Mouse (Mus musculus) common myeloid progenitor, adult 5-6 weeks (primary cell): Measurements from ENCODE around the gene Rnf126. TPM values are rescaled to one million over a fixed set of nuclear protein-coding genes. Genes with fewer than 3 reads are reported as not detected.

Experiments used
- ATAC-seq: replicated peaks from 2 replicates; pipeline ENCODE4 v1.8.0; 2016; ENCODE audit warnings: low read depth, mild to moderate bottlenecking, moderate TSS enrichment, inconsistent platforms; ENCODE audit not compliant: poor library complexity, severe bottlenecking
- total RNA-seq: library from RNA; stranded (forward); fragments of 200-1000, 187-1606 nt; gene quantifications from 2 replicates; pipeline ENCODE4 v1.2.3, GENCODE M21; 2017

Gene Rnf126
- total RNA-seq, 1 experiment from 2014 or later: 21.0 TPM

DNA sequence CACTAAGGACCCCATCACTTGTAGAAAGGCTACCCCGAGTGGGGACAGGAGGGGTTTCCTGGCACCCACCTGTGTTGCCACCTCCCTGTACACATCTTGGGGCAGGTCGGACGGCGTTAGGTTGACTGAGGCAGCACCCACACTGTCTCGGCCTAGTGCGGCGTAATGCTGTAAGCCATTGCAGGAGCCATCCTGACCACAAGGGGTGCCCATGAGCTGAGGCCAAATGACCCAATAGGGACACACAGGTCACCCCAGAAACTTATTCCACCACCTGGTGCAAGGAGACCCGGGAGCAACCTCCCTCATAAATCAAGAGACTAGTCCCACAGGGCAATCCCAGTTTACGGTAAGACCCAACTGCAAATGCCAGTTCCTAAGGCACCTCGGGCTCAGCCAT is 28.5 kb downstream of the Rnf126 start:
- ATAC-seq: peak; percentile 58; the same call in 1 of the 2 replicates

DNA sequence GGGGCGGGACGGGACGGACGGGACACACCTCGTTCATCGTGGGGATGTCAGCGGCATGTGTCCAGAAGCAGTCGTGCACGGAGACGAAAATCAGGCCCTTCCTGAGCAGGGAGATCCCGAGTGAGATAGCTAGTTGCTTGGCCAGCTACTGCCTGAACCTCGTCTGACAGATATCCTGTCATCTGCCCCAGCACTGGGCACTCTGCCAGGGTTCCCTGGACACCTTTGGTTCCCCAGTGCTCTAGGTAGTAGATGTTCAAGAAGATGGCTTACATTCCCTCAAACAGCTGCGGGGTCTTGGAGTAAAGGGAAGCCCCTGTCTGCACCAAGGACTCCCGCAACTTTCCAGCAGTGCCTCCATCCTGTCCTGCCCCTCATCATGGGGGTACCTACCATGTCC is 30.0 kb downstream of the Rnf126 start:
- ATAC-seq: no peak

DNA sequence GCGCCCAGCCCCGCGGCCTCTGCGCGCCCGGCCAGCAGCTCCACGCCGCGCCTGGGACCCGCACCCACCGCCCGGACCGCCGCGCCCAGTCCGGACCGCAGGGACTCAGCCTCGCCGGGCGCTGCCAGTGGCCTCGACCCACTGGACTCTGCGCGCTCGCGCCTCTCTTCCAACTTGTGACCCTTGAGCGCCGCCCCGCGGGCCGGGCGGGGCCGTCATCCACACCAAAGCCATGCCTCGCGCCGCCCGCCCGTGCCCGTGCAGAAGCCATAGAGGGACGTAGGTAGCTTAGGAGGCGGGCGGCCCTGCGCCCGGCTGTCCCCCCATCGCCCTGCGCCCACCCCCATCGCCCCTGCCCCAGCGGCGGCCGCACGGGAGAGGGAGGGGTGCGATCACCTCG is 31.4 kb downstream of the Rnf126 start:
- ATAC-seq: no peak

DNA sequence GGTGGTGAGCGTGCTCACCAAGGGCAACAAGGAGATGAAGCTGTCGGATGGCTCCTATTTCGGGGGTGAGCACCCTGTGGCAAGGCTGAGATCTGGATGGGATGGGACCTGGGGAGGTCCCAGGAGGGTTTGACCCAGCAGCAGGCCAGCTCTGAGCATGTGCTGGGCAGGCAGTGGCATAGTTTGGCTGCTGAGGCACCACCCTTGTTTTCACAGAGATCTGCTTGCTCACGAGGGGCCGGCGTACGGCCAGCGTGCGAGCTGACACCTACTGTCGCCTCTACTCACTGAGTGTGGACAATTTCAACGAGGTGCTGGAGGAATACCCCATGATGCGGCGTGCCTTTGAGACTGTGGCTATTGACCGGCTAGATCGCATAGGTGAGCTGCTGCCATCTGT is 32.9 kb downstream of the Rnf126 start:
- ATAC-seq: no peak

DNA sequence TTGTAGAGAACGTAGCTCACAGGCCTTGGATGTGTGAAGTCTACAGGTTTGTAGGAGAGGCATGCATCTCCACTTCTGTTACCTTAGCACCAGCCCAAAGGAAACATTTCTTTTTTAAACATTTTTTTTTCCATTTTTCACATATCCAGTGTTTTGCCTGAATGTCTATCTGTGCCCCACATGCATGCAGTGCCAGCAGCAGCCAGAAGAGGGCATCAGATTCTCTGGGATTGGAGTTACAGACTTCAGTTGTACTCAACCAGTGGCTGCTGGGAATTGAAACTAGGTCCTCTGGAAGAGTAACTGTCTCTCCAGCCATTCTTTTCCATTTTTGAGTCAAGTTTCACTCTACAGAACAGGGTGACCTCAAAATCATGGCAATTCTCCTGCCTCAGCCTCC is 34.3 kb downstream of the Rnf126 start:
- no peak for ATAC-seq

DNA sequence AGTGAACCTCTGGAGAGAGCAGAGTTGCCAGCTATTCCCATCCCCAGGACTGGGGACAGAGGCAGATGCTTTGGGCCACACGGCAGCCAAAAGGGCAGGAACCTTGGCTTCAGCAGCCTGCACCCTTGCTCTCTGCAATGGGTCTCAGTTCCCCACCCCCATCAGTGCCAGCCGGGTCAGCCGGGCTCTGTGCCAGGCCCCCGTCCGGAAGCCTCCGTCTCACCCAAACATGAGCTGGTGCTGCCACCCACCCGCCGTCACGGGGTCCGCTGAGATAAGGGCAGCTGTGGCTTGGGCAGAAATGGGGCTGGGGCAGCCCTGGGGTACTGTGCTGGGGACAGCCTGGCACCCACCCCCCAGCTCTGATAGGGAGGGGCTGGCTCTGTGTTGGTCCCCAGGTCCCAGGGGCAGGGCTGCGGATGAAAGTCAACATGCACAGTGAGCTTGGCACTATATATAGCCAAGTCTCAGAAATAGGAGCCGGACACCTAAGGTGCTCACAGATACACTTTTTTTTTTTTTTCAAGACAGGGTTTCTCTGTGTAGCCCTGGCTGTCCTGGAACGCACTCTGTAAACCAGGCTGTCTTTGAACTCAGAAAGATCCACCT is 37.3 kb downstream of the Rnf126 start:
- ATAC-seq: peak; percentile 36

DNA sequence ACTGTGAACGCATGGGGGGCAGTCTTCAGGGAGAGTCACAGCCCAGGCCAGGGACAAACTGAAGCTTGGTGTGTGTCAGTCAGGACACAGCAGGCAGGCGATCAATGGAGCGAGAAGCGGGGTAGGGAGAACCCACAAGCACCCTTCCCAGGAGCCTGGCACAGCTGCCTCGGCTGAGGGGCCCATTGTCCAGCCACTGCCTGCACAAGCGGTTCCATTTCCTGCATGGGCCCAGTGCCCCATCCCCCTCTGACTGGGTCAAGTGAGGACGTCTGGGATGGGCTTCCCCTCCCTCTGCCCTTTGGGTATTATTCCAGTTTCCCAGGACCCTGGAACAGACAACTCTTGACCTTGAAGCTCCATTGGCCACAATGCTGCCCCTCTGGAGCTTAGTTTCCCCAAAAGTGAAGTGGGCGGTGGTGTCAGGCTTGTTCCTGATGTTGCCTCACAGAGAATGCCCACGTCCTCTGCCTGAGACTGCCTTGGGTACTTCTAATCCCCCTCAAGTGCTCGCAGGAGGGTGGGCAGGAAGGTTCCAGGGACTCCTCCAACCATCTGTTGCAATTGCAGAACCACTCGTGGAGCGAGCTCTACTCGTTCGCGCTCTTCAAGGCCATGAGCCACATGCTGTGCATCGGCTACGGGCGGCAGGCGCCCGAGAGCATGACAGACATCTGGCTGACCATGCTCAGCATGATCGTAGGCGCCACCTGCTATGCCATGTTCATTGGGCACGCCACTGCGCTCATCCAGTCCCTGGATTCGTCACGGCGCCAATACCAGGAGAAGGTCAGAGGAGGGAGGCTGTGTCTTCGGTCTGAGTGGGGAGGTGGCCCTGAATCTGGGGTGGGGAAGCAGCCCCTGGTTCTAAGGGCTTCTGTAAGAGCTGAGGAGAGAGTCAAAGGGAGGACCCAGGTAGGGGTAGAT is 38.2 kb downstream of the Rnf126 start:
- ATAC-seq: no peak

DNA sequence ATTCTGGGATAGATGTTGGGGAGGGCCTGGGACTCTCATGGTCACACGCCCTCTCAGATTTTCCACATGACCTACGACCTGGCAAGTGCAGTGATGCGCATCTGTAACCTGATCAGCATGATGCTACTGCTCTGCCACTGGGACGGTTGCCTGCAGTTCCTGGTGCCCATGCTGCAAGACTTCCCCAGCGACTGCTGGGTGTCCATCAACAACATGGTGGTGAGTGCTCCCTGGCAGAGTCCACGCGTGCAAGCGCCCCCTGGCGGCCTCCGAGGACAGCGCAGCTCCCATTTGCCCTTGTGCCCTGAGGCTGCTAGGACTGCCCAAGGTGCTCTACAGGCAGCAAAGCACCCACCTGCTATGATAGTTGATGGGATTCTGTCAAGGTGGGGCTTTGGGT is 40.7 kb downstream of the Rnf126 start:
- peak; percentile 64 for ATAC-seq

DNA sequence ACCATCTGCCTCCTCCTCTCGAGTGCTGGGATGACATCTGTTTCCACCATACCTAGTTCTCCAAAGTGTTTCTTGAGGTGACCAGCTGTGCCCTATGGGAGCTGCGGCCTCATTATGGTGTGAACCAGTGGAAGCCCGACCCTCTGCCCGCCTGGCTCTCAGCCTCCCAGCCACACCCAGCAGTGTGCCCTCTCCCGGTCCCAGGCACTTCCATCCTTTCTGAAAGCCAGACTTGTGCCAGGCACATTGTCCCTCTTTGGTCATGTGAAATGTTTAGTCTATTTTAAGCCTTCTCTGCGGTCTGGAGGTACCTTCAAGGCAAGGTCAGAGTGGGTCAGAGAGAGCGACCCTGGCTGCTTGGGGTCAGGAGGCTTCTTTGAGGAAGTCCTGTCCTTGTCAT is 43.1 kb downstream of the Rnf126 start:
- ATAC-seq: no peak

DNA sequence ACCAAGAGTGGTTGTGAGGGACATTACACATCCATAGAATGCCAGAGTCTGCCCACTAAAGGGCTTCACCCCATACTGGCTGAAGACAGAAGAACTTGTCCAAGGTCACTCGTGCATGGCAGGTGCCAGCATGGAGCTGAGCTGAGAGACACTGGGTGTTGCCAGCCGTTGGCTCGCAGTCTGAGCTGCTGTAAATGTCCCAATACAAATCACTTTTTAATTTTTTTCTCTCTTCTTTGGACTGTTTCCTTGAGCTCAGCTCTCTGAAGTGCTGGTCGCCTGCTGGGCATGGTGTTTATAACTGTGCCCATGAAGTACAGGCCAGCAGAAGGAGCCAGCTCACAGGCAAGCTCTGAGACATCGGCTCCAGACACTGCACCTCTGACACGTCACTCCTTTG is 43.7 kb downstream of the Rnf126 start:
- no peak for ATAC-seq

DNA sequence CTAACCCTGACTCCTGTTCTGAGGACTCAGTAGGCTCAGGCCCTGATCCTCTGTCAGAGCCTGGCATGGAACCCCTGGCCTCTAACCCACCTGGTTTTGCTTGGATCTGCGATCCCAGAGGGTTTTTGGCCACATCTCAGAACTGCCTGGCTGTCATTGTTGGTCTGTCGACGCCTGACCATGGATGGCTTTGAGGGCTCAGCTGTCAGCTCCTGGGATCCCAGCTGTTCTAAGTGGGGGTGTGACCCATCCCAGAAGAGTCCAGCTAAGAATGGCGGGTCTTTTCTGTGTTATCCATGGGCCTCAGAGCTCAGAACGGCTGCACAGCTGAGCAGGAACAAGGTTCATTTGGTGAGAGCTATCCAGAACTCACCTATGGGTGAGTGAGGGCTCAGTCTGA is 45.7 kb downstream of the Rnf126 start:
- no peak for ATAC-seq

DNA sequence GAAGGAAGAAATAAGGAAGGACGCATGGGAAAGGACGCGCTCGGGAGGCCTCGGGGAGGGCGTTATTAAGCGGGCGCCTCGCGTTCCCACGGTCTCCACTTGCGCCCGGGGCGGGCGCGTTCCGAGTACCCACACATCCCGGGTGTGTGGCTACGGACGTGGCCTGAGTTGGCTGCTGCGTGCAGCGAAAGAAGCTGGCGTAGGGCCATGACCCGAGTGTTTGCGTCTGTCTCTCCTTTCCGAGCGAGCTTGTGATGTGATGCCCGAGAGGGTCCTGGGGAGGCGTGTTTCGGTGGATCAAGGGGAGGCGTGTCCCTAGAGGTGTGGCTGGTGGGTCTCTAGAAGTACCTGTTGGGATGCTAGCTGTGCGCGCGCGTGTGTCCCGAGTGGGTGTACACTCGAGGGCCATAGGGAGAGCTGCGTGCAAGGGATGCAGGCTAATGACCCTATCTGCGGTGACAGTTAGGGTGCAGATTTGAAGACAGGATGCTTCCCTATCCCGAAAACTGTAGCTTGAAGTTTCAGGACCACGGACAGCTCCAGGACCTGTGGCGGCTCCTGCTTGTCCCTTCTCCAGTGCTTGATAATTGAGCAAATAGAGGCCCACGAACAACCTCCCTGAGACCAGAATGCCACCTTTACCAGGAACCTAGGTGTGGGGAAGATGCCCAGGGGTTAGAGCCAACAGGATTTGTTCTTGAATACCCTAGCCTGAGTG is 49.0 kb downstream of the Rnf126 start:
- peak; percentile 70 for ATAC-seq

DNA sequence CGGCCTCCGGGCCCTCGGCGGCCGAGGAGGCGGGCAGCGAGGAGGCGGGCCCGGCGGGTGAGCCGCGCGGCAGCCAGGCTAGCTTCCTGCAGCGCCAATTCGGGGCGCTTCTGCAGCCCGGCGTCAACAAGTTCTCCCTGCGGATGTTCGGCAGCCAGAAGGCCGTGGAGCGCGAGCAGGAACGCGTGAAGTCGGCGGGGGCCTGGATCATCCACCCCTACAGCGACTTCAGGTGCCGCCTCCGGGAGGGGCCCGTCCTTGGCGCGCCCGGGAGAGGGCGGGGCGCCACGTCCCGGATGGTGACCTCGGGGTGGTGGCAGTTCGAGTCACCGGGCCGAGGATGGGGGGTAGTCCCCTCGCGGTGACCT is 49.8 kb downstream of the Rnf126 start:
- no peak for ATAC-seq

DNA sequence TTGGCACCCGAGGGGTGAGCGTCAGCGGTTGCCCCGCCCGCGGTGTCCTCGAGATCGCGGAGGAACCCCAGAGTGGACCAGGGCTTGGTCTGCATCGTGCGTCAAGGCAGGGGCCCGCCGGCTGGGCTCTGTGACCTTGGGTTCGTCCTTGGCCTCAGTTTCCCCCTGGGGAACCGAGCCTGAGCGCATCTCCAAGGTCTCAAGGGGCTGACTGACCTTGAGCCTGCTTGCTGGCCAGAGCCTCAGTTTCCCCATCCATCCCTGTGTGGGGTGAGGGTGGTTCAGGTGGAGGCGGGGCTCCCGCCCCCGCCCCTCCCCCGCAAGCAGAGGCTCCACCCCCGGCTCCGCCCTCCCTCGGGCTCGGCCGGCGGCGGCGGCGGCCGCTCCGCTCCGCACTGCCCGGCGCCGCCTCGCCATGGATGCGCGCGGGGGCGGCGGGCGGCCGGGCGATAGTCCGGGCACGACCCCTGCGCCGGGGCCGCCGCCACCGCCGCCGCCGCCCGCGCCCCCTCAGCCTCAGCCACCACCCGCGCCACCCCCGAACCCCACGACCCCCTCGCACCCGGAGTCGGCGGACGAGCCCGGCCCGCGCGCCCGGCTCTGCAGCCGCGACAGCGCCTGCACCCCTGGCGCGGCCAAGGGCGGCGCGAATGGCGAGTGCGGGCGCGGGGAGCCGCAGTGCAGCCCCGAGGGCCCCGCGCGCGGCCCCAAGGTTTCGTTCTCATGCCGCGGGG is 50.3 kb downstream of the Rnf126 start, which contains the start of gene Hcn2:
TSS of gene Hcn2 (plus strand) at position 381 of the 734 bp plus-strand sequence.
- no peak for ATAC-seq

DNA sequence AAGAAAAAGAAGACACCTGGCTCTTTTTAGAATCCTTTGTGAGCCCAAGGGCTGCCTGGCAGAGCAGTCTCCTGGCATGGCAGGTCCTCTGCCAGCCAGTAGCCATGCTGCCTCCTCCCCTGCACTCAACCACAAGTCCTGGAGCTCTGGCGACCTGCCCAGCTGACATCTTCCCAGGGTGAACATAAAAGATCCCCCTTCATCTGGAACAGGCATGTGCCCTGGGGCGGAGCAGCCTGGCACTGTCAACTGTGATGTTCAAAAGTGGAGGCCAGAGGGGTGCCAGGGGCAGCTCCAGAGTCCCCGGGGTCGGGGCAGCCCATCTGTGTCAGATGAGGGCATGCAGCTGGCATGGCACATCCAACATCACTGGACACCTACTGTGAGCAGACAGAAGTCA is 51.8 kb downstream of the Rnf126 start:
- ATAC-seq: no peak

DNA sequence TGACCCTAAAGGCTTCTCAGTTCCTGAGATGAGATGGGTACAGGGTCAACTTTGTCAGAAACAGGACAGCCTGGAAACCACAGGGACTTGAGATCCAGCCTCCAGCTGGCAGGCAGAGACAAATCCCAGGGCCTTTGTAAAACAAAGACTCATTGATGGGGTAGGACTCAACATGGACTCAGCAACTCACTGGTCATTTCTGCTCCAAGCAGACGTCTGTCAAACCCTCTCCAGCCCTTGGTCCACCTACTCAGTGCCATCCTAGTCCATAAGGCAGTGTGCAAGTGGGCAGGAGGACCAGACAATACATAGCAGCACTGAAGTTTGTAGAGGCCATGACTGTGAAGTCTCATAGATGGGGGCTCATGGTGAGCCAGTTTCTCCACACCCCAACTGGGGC is 53.6 kb downstream of the Rnf126 start:
- ATAC-seq: no peak

DNA sequence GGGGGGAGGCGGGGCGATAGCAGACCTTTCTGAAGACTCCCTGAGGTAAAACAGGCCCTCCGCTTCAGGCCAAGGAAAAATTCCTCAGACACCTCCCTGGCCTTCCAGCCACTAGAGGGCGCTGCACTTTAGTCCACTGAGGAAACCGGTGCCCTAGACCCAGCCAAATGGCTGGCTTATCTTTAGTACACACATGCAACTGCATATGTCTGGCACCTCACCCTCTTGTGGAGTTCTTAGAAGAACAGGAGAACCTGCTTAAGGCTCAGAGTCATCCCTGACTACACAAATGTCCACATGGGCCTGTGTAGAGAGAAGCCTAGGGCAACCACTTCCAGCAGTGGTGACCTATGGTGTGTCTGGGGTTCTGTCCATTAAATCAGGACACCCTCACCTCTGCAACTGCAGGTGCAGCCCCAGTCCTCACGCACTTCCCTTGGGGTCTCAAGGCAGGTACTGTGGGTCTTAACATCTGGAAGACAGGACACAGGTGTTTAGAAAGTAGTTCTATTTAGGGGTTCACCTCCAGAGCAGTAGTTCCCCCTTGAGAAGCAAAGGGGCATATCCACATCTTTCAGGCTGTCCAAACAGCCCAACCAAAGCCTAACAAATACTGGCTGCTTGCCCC is 54.1 kb downstream of the Rnf126 start:
- ATAC-seq: peak; percentile 83

DNA sequence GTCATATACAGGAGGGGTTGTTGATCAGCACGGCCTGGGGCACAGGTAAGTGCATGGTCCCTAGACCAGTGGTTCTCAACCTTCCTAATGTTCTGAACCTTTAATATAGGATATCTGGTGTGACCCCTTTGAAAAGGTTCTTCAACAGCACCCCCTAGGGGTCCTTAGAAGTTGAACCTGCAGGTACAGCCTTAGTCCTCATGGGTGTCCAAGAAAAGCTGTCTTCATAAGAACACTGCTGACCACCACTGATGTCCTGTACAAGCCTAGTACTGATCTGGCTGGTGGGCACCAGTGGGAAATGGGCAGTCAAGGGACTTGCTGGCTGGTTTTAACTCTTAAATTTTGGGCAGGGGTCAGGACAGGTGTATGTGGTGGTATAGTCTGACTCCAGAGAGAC is 54.7 kb downstream of the Rnf126 start:
- no peak for ATAC-seq

DNA sequence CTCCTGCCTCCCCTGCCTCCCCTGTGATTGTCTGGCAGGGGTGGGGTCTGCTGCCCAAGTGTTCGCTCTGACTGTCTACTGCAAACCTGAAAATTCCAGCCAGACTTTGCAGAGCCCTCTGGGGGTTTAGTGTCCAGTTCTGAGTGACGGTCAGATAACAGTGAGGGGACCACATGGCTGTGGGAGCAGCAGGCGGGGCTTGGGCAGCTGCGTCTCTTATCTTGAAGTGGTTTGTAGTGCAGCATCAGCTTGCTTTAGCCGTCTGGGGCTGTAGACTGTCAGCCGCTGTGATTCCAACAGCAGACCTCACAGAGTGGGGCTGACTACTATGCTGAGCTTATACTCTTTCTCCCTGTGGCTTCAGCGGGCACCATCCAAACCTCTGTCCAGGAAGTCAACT is 57.4 kb downstream of the Rnf126 start:
- no peak for ATAC-seq

DNA sequence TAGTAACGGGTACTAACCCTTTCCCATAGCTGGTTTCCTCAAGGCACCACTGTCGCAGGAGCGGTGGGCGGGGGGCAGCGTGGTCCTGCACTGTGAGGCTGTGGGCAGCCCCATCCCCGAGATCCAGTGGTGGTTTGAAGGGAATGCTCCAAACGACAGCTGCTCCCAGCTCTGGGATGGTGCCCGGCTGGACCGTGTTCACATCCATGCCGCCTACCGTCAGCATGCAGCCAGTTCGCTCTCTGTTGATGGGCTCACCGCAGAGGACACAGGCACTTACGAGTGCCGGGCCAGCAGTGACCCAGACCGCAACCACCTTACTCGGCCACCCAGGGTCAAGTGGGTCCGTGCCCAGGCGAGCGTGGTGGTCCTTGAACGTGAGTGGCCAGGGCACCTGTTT is 58.1 kb downstream of the Rnf126 start:
- ATAC-seq: no peak
